Mouse (Mus musculus) megakaryocyte, adult 5-6 weeks (primary cell): ENCODE measurements around the gene Tyw3. TPM values are rescaled to one million over a fixed set of nuclear protein-coding genes. Genes with fewer than 3 reads are reported as not detected.
"Not testable (repeated sequence)": the region's sequence is repeated elsewhere in the genome, so short reads cannot be mapped to it uniquely, and the experiment has no call there.

ENCODE experiments used
- ATAC-seq: 2 replicates; pipeline ENCODE4 v1.8.0; 2016; ENCODE audit warnings: mild to moderate bottlenecking, inconsistent platforms; ENCODE audit not compliant: poor library complexity, severe bottlenecking
- total RNA-seq, 2 experiments: library from RNA; stranded (forward) in 1 of 2; stranded (reverse) in 1 of 2; fragments of 153-499, 151-499 nt in 1 of 2; fragments of 221-1000, 200-1000 nt in 1 of 2; gene quantifications; 2 replicates each; pipeline versions ENCODE4 v1.2.3 to v1.2.4; 2015 to 2017

The Tyw3 gene
- total RNA-seq (2015), result 1.6 and 2.2 TPM in 2 replicates
- total RNA-seq (2017), result 1.9 and 2.7 TPM in 2 replicates

DNA sequence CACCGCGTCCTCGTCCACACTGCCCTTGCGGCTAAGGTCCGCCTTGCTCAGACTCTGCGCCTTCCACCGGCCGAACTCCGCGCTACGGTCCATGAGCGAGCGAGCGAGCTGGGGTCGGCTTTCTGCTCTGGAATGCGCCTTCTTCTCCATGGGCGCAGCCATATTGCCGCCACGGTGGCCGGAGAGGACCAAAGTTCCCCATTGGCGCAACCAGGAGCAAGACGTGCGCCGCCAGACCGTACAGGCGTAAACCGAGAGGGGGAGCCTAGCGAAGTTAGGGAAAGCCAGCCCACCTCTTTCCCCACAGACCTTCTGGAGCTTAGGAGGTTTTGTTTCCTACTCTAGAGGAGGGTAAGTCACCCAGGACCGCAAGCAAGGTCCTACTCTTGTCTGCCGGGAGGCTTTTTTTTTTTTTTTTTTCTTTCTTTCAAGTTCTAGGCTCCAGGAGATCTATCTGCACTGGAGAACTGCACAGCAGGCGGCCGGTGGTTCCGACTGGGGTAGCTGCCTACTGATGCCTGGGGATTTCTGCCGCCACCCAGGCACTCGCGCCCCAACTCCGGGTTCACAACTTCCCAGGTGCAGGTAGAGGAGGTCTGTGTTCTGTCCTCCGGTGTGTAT lies at the start of gene Tyw3:
Tyw3 (minus strand) TSS at position 171 of the 621 bp plus-strand sequence.
- peak; percentile 95 for ATAC-seq

DNA sequence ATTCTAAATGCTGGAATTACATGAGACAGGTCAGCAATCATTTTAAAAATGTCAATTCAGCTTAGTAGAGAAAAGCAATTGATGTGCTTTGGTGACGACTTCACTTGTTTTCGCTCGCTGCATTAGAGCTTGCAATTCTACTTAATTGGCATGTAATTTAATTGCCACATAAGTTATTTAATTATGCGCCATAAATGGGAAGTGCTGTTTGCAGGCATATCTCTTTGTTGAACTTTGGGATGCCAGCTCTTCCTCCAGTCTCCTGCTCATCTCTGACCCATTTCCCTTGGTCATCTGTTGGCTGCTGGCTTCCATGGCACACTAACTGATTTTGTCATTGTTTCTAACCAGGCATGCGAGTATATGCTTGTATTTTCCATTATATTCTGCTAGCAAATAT lies 36.2 kb upstream of the Tyw3 start:
- no peak for ATAC-seq

DNA sequence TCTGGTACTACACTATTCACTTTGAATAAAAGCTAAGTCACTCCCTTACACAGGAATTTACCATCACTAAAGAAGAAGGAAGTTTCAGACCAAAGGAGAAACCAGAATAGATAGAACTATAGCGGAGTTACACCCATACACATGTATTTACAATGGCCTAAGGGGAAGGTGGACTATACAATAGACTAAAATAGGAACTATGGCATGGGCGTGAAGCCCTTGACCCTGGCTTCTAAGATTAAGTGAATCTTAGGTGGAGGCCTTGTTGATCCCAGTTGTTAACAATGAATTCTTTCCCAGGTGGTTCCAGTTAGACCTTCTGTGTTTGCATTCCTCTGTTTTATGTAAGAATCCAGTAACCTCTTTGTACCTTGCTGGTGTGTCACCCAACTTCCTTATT lies 34.4 kb upstream of the Tyw3 start:
- ATAC-seq, result not testable (repeated sequence)

DNA sequence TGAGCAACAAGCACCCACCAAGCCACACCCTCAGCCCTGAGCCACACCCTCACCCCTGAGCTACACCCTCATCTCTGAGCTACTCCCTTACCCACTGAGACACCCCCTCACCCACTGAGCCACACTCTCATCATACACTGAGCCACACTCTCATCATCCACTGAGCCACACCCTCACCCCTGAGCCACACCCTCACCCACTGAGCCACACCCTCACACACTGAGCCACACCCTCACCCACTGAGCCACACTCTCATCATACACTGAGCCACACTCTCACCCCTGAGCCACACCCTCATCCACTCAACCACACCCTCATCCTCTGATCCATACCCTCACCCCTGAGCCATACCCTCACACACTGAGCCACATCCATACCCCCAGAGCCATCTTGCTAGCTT lies 31.4 kb upstream of the Tyw3 start:
- ATAC-seq, result peak; percentile 56

DNA sequence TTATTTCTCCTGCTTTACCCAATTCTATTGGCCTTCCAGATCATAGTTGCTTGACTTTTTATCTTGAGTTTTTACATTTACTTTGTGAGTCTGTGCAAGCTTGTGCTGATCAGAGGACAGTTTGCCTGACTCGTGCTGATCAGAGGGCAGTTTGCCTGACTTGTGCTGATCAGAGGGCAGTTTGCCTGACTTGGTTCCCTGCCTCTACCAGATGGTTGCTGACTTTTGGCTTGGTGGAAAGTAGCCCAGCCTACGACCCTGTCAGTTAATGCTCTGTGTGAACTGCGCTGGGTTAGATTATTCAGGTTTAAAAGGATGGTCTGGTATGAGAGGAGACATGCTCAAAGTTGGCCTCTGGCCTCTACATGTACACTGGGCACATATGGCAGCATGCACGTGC lies 19.2 kb upstream of the Tyw3 start:
- ATAC-seq, result no peak

DNA sequence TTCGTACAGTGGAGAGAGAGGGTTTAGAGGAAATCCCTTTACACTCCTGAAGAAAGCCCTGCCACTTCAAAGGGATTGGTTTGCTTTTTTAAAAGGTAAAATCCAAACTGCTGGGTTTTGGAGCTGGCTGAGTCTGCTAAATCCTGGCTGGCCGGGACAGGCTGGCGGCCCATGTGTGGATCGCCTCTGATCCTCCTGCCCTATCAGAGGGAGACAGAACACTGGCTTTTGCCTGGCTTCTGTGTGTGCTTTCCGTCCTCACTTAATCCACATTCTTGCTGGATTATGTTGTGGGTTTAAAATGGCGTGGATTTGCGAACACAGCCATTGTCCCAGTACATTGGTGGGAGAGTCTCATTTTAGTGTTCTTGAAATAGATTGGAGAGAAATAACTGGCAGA lies 18.4 kb upstream of the Tyw3 start:
- no peak for ATAC-seq

DNA sequence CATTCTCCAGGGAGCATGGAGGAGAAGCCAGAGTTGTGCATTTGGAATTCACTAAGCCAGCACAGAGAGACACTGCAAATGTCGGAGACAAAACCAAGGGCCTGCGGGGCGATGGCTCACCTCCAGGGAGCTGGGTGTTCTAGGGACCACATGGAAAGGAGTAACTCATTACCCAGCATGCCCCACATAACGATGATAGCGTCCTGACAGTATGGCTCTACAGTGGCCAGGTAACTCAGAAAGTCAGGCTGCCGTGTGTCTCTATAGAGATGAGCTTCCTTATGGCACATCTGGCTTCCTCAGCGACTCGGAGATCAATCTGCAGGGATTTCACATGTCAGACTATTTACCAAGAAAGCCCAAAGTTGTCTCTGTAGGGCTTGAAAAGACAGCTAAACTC lies 17.9 kb upstream of the Tyw3 start:
- ATAC-seq, result no peak

DNA sequence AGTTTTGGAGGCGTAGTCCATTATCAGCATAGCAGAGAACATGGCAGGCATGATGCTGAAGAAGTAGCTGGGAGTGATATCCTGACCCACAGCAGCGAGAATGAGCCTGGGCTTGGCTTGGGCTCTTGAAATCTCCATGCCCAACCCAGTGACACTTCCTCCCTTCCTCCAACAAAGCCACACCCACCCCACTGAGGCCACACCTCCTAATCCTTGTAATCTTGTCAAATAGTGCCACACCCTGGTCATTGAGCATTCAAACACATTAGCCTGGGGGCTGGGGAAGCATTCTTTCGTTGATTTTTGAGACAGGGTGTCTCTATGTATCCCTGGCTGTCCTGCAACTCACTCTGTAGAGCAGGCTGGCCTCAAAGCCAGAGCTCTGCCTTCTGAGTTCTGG lies 15.0 kb upstream of the Tyw3 start:
- peak; percentile 40; the same call in 1 of the 2 replicates for ATAC-seq

DNA sequence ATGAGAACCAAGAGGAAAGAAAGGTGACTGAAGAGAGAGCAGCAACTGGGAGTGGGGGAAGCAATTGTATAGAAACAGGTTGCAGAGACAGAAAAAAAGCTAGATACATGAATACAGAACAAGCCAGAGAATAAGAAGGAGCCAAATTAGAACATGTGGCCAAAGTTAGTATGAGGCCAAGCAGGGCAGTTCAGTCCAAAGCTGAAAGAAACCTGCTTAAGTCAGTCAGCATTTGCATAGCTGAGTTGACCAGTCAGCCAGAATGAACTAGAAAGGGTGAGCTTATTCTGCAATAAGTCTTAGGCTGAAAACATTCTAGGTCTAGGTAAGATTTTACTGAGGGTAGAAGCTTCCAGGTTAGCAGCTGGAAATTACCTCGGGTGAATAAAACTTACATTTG lies 11.0 kb upstream of the Tyw3 start:
- no peak for ATAC-seq

DNA sequence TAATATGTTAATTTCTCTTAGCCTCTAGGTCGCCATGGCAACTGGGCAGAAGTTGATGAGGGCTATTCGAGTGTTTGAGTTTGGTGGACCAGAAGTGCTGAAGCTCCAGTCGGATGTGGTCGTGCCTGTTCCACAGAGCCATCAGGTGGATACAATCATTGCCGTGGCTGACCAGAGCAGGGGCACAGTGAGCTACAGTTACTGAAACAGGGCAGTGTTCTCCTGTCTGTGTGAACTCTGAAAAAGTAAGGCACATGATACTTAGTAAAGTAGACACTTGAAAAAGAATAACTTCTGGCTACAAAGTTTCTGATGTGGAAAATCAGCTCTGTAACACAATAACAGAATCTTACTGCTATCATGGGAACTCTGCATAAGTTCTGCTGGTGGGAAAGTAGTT lies 8.0 kb upstream of the Tyw3 start:
- ATAC-seq, result no peak

DNA sequence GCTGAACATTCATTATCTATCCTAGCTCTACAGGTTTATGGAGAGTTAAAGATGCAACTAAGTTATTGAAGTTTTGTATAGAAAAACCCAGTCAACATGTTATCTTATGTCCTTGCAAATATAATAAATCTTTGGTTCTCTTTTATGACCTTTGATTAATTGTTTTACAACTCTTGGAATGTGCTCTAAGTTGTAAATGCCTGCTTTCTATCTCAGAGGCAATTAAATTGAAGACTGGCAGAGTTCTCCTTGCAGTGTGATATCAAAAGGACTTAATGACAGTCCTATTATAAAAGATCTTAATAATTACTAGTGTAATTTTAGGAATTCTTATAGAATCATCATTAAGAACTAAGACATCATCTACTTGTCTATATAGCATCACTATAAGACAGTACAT lies 5.2 kb upstream of the Tyw3 start:
- ATAC-seq, result no peak

DNA sequence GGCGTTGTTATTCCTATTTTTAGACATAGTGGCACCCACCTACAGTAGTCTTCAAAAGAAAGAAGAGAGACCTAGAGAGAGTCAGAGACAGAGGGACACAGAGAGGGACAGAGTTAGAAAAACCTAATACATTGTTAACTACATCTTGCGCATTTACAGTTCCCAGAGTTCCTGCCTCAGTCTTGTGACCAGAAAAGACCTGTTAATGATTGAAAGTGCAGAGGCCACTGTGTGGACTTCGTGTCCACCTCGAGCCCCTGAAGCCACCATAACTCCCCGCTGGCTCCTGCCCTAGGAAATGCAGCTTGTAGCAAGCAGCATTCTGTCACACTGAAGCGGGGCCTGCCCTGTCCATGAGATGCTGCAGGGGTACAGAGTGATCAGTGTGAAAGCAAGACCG lies 657 bp upstream of the Tyw3 start:
- no peak for ATAC-seq

DNA sequence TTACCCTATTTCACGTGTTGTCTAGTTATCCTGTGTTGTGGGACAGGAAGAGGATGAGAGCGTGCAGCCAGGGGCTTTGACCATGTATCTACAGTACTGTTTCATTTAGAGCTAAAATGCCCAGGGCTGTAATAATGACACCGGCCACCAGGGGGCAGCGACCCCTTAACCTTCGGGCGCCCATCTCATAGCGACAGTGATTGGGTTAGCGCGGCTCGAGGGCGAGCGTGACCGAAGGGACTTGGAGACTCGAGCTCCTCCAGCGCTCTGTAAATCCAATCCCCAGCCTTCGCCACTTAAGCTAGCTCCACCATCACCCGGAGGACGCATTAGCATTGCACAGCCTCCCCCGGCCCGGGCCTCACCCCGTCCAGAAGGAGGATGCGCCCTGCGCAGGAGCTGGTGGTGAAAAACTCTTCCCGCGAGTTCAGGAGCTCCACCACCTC lies 393 bp downstream of the Tyw3 start, which contains the start of gene Cryz:
Cryz (plus strand) TSS at position 224 of the 446 bp plus-strand sequence.
- ATAC-seq, result peak; percentile 88

DNA sequence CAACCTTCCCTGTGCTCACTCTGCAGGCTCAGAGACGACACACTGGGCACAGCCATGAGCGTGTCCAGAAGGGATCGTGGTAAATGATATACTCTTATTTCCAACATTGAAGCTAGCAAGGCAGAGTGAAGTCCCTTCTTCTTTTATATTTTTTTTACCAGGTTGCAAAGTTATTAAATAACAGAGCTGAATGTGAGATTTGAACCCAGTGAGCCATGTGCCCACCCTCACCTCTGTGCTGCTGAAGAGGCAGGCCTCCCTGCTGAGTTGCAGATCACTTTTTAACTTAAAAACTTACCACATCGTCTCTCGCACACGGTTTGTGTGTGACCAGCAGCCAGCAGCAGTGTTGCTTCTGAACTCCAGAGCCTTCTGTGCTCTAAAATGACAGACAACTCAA lies 2.7 kb downstream of the Tyw3 start:
- ATAC-seq, result no peak

DNA sequence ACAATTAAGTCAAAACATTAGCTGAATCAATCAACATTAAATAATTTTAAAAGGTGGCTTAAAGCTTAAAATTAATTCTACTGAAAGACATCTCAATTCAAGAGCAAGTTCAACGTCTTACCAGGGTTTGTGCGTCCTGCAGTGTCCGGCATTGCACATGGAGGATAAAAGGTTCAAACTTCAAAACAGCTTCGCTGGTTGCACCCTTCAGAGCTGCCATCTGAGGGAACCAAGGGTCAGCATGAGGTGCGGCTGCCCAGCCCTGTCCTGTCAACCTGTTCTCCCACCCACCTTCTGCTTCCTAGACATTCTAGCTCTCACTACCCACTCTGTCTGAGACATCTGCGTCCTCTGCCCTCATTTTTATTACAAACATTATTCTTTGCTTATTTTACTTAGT lies 3.3 kb downstream of the Tyw3 start:
- no peak for ATAC-seq

DNA sequence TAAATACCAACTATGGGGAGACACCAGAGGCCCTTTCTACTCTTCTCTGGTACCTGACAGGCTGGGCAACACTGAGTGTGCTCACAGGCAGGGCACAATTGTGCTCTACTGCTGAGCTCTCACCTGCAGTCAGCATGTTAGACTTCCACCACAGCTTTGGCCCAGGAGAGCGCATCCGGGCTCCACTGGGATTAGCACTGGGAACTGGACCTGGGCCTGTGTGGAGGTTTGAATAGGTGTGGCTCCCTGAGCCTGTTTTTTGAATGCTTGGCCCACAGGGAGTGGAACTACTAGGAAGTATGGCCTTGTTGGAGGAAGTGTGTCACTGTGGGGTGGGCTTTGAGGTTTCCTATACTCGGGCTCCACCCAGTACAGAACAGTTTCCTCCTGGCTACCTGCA lies 5.3 kb downstream of the Tyw3 start:
- no peak for ATAC-seq

DNA sequence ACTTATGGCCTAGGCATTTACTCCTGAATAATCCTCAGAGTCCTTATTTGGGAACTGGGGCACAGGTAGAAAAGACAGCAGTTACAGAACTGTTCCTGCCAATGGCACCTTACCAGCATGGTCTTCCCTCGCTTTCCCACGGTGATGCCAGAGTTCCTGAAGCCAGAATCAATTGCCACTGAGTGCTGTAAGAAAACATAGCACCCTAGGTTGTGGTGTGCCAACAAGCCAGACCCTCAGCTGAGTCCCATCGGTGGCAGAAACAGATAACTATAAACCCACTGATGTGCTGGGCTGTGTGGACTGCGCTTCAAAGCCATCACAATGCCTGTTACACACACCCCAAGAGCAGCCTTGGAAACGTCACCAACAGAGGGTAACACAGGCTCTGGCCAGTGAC lies 5.9 kb downstream of the Tyw3 start:
- no peak for ATAC-seq

DNA sequence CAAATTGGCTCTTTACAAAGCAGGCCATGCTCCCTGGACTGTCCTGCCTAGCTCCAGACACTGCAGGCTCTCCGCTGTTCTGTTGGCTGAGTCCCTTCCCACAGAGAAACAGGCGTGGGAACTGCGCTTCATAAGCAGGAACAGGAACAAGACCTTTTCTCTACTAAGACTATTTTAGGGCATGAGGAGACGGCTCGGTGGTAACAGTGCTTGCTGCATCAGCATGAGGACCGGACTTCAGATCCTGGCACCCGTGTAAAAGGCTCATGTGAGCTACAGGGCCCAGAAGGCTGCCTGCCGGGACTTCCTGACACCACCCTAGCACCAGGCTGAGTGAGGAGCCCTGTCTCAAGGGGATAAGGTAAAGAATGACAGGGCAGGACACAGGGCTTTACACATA lies 12.6 kb downstream of the Tyw3 start:
- no peak for ATAC-seq

DNA sequence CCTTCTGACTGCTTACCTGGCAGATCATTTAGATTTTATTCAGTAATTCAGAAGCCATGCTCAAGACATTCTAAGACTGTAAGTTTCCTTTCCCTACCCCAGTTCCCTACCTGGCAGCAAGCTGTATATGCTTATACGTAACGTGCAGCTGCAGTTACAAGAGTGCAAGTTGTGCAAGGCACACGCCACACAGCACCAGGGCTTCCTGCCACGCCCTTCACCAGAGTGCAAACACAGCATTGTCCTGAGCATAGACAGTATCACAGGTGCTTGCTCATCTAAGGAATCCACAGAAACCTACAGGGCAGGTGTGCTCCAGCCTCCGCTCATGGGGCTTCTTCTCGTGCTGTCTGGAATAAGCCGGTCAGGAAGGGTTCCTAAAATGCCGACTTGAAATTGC lies 19.0 kb downstream of the Tyw3 start:
- ATAC-seq, result peak; percentile 86

DNA sequence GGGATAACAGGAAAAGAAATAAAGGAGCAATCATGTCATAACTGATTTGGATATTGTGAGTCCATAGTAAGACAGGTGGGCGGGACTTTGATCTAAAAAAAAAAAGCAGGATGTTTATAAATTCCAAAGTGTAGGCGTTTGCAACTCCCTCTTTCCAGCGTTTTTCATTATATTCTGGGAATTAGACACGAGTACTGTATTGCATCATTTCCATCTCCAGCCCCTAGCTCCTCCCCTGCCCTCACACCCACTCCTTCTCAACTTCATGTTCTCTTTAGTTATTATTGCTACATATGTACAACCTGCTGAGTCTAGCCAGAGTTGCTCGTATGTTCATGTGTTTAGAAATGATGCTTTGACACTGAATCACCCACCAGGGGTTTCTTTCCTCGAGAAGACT lies 23.2 kb downstream of the Tyw3 start:
- no peak for ATAC-seq

DNA sequence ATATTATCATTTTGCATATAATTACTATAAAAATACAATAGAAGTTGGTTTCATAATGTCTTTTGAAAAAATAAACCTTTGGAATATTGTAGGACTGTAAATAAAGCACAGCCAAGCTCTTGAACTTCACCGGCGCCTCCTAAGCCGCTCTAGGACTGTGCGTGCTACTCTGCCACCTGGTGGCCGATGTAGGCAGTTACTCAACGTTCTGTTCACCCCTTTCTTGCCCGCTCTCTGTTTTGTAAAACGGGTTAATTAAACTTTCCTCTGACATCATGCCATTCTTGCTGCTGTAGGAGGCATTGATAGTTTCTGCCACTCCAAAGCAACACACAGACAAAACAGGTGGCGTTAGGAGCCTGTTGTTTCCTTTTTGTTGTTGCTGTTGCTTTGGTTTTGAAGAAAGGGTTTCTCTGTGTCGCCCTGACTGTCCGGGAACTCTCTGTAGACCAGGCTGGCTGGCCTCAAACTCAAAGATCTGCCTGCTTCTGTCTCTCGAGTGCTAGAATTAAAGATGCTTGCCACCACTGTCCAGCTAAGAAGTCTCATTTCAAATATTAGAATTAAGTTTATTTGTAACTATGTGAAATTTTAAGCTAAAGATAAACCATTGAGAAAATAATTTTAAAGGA lies 24.4 kb downstream of the Tyw3 start:
- ATAC-seq, result peak; percentile 95

DNA sequence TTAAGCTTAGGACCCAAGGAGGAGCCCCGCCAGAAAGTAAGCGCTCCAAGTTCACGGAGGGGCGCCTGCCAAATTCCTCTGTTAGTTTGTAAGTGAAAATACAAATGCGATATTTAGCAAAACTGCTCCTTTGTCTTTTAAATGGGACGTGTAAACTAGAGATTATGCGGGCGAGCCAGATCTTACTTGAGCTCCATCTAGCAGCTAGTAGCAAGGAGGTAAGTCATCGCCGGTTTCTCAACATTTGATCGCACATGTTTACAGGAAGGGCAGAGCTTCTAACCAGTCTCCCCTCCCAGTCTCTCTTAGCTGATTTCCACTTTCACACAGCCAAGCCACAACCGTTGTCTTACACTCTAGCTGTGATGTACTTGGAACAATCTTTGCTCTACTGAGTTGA lies 26.1 kb downstream of the Tyw3 start:
- no peak for ATAC-seq
